Mouse (Mus musculus) ZHBTc4 (cell line): ENCODE measurements around the gene Rere.
"Not testable (repeated sequence)": the region's sequence is repeated elsewhere in the genome, so short reads cannot be mapped to it uniquely, and the experiment has no call there.

Experiments used
- DNase-seq: peaks from one replicate; pipeline ENCODE4 v3.0.0-alpha.2; 2011; ENCODE audit warnings: low read depth, low spot score

Rere gene

GRCm38 (mm10) chr4:150461011-150461410, 179.6 kb downstream of the Rere start:
- DNase-seq: no peak

GRCm38 (mm10) chr4:150461427-150462189, 180.2 kb downstream of the Rere start:
- DNase-seq: no peak

- no peak for DNase-seq
Measured at GRCm38 (mm10) chr4:150462367-150462766, 180.9 kb downstream of the Rere start.

- DNase-seq: peak; percentile 82
Measured at GRCm38 (mm10) chr4:150465759-150466158, 184.3 kb downstream of the Rere start.

- DNase-seq: no peak
Measured at GRCm38 (mm10) chr4:150469274-150469673, 187.8 kb downstream of the Rere start.

- no peak for DNase-seq
Measured at GRCm38 (mm10) chr4:150470674-150471328, 189.4 kb downstream of the Rere start.

GRCm38 (mm10) chr4:150472751-150473436, 191.4 kb downstream of the Rere start:
- no peak for DNase-seq

- DNase-seq: no peak
Measured at GRCm38 (mm10) chr4:150473437-150474070, 192.1 kb downstream of the Rere start.

- no peak for DNase-seq
Measured at GRCm38 (mm10) chr4:150474086-150474485, 192.6 kb downstream of the Rere start.

GRCm38 (mm10) chr4:150476258-150476657, 194.8 kb downstream of the Rere start:
- DNase-seq: no peak

GRCm38 (mm10) chr4:150478006-150478405, 196.6 kb downstream of the Rere start:
- DNase-seq: peak; percentile 35

GRCm38 (mm10) chr4:150483081-150483480, 201.6 kb downstream of the Rere start:
- DNase-seq: peak; percentile 58

GRCm38 (mm10) chr4:150486097-150486496, 204.7 kb downstream of the Rere start:
- no peak for DNase-seq

- DNase-seq: no peak
Measured at GRCm38 (mm10) chr4:150487109-150487508, 205.7 kb downstream of the Rere start.

GRCm38 (mm10) chr4:150488096-150488748, 206.8 kb downstream of the Rere start:
- DNase-seq: no peak

GRCm38 (mm10) chr4:150488767-150489166, 207.3 kb downstream of the Rere start:
- no peak for DNase-seq

GRCm38 (mm10) chr4:150490050-150490449, 208.6 kb downstream of the Rere start:
- DNase-seq: no peak

- no peak for DNase-seq
Measured at GRCm38 (mm10) chr4:150491710-150492109, 210.3 kb downstream of the Rere start.

- DNase-seq: no peak
Measured at GRCm38 (mm10) chr4:150493258-150493937, 212.0 kb downstream of the Rere start.

GRCm38 (mm10) chr4:150493938-150494330, 212.5 kb downstream of the Rere start:
- DNase-seq: not testable (repeated sequence)

- DNase-seq: no peak
Measured at GRCm38 (mm10) chr4:150495568-150495967, 214.1 kb downstream of the Rere start.
